Mouse (Mus musculus) adrenal gland, adult (tissue): ENCODE measurements at regions not wholly inside any gene's neighbourhood (a gene's known extent, or its start where the extent isn't known, plus 50 kb on each side); places are given as distances from the start of the nearest gene placed in this dataset.

ENCODE experiments used
- DNase-seq, 2 experiments: peaks; one replicate each; pipeline ENCODE4 v3.0.0; 2022 to 2023; ENCODE audit warnings: low spot score in 1 of 2; ENCODE audit not compliant: inconsistent age in 2 of 2

GRCm38 (mm10) chr16:74984207-74984606 lies 572.6 kb upstream of the Robo2 start:
- no peak for DNase-seq

DNA sequence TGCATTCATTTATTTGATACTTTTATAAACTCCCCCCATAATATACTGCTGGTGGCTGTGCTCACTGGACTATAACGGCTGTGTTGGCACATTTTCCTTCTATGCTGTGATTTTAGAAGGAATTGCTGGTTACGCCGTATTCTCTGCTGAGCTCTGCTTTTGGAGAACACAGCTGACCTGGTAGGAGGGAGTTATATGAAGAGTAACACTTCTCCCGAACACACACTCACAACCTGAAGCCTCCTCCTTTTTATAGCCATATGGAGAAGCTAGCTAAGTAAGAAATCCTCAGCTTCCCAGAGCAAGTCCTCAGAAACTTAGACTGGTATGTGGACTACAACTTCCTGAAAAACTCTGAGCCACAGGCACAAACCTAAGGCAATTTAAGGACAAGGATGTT lies 554.5 kb upstream of the Robo2 start:
- no peak for DNase-seq

DNA sequence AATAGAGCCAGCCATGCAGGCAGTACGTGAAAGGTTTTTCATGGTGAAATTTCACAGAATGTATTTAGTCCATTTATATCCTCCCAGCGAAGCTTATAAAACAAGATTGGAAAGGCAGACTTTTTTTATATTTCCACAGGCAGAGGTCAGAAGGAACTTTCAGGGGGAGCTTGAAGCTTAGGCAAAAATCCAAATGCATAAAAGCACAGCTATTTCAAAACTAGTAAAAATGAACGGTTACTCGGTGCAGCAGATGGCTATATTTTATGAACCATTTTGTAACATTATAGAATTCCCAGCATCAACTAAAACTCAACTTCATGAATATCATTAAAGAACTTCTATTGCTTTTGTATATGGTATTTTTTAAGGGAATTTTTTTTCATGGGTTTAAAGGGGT lies 518.1 kb upstream of the Robo2 start:
- DNase-seq, result no peak

DNA sequence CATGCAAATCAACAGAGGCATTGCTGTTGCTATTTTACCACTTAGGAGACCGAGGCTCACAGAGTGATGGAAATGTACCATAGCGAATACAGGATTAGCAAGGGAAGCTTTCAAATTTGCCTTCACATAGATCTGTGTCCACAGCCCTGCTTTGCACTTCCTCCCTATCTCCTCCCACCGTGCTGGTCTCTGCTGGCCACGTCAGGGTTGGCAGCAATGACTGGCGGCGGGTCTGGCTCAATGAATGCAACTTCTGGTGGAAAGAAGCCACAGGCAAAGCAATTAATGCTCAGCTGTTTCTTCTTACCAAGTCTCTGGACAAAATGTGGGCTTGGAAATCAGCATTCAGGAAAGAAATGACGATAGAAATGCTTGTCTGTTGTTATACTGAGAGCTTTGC lies 489.2 kb upstream of the Robo2 start:
- no peak for DNase-seq

GRCm38 (mm10) chr16:74887724-74888123 lies 476.1 kb upstream of the Robo2 start:
- DNase-seq, result no peak

DNA sequence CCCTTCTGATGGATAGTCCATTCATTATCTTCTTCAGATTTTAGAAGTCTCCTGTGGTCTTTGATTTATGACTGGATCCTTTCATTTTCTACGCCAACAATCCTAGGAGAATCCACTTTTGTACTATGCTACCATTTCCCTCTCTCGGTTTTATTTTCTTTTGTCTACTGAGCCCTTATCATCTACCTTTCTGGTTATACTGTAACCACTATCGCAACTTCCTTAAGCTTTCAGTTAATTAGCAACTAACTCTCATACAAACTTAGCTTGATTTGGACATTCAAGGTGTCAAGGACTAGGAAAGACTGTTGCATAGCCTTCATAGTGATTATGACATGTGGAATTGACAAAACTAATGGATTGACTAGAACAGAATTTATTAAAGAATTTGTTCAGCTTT lies 467.0 kb upstream of the Robo2 start:
- DNase-seq, result no peak

DNA sequence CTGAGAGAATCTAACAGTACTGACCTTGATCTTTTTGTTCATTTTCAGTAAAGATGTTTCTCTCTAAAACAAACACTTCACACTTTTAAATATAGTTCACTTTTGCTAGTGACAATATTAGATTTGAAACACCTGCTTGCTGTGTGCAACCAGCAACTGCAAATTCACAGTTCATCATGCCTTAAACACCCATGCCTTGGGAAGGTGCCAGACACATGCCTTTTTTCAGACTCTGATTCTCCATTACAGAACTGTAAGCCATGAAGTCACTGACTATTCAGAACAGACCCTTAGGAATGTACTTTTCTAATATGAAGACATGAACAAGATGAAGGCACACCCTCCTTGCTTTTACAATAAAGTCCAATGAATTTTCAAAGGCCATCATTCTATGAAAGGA lies 462.1 kb upstream of the Robo2 start:
- no peak for DNase-seq

GRCm38 (mm10) chr16:74857752-74858151 lies 446.1 kb upstream of the Robo2 start:
- no peak for DNase-seq

- DNase-seq, result peak in 1 of 2 experiments; percentile 25
Observed at GRCm38 (mm10) chr16:74840006-74840405, 428.4 kb upstream of the Robo2 start.

DNA sequence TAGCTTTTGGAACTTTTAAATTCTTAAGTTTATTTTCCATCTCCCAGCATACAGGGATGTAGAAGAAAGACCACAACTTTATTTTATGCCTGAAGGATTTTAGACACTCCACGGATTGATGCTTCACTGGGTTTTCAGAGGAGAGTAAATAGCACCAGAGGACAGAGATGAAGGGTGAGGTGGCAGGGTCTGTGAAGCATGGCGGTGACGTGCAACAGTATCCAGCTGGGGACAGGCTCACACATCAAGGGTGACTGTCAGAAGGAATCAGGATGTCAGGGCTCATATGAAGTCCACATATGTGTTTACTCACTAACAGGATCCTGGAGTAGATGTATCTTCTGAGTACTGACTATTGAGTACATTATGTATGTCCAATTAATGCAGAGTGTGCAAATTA lies 402.8 kb upstream of the Robo2 start:
- no peak for DNase-seq

GRCm38 (mm10) chr16:74809154-74809825 lies 397.7 kb upstream of the Robo2 start:
- no peak for DNase-seq

DNA sequence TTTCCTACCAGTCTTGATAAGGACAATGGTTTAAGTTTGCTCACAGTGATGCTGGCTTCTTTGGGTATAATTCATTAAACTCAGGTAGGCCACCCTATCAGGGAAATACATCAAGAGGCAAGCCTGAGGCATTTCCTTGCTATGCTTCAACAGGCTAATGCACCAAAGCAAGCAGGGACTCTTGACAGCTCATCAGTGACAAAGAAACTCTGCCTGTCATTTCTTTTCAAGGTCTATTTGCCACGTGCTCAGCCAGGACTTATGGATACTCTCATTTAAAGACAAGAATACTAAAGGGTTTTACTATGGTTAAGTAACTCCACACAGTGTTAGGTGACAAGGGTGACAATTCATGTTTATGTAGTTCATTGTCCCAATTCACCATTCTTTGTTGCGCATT lies 395.1 kb upstream of the Robo2 start:
- DNase-seq, result no peak

DNA sequence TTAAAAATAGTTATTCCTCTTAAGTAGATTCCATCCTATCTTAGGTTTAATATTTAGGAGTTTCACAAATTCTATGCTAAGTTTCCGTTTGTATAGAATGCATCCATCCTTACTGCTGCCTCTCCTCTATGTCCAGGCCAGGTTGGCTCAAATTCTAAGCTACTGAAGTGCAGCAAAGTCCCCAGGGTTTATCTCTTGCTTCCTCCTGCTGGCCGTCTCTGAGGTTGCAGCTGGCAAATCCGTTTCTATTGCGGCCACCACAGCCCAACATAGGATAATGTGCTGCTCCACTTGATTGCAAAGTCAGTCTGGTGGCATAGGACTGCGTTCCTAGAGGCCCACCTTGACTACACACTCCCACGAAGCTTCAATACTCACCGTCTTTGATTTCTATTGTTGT lies 389.7 kb upstream of the Robo2 start:
- peak; percentile 5 to 61 for DNase-seq

DNA sequence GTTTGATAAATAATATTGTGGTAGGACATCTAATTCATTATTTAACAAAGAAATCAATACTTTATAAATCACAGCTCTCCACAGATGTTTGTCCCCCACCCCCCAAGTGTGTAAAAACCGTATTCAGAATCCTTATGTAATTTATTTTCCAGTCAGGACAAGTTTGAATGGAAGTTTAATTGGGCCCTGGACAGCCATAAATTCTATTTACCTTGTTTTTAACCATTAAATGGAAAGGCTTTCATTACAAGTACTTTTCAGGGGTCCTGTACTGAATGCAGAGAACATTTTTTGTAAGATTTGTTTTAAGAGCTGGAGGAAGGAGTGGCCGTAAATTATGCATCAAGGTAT lies 384.7 kb upstream of the Robo2 start:
- DNase-seq, result no peak

DNA sequence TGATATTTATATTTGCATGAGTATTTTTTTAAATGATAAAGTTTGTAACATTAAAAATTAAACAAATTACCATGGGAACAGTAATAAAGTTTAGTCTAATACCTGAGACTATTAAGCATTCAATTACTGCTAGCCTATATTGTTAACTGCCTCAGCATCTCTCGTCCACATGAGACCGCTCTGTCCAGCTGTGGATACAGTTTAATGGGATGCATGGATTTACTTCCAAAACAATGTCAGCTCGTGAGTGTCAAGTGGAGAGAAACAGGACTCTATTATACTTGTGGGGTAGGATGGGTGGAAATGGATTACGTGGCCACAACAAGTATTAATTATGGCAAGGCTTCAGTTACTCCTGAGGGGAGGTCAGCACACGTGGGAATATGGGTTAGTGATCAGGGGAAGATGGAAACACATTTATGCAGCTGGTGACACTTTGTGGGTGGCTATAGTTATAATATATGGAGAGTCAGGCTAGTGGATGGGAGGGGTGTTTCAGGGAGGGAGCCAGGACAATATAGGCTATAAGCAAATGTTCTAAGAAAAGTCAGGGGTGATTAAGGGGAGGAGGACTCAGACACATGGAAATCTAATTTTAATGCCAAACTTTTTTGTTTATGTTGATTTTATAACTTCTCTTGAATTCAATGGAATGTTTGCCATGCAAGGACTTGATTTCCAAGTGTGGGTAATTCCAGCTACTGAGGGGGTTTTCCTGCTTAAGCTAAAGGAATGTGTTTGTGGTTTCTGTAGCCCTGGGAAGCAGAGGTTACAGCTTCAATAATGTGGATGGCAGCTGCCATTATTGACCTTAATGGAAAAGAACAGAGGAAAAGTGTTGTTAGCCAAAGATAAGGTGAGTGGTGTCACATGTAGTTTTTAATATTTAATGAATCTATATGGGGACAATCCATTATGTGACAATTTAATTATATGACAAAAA lies 384.0 kb upstream of the Robo2 start:
- DNase-seq, result no peak

DNA sequence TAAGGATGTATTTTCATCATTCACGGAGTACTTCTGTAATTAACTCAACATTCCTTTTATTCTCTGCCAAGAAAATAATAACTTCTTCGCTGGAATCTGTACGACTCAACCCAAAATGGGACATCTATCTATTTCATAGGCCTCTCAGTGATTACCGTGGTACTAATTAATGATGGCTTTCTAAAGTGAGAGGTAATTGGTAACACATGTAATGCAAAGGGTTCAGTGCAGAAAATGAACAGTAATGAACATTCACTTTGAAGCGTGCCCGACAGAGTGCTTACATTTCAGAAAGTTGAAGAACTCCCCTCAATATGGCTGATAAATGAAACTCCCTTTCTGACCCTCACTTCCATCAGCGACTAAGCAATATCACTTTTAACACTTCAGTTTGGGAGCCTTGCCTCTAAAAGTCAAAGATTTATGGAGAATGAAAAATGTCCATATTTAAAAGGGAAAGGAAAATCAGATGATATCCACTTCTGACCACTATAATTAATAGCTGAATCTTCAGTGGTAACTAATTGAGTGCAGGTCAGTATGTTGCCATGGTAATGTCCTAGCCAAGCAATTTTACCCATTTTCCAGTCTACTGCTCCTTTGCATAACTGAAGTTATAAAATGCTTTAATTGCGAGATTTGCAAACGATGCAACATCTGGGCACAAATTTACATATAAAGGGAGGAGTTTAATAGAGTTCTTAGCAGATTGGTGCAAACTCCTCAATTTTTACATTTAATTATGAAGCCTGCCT lies 373.9 kb upstream of the Robo2 start:
- no peak for DNase-seq

DNA sequence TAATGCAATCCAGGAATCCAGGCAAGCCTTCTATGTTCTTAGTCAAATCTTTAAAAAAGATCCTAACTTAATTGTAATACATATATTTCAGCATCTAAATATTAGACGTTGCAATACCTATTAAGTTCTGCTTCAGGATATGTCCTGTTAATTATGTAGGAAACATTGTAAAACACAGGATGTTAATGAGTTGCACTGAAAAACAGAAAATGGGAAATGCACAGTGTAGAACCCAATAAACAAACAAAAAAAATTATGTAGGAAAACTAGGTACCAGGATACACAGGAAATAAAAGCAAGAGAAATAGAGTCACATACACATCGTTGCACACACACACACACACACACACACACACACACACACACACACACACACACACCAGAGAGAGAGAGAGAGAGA lies 368.8 kb upstream of the Robo2 start:
- no peak for DNase-seq

DNA sequence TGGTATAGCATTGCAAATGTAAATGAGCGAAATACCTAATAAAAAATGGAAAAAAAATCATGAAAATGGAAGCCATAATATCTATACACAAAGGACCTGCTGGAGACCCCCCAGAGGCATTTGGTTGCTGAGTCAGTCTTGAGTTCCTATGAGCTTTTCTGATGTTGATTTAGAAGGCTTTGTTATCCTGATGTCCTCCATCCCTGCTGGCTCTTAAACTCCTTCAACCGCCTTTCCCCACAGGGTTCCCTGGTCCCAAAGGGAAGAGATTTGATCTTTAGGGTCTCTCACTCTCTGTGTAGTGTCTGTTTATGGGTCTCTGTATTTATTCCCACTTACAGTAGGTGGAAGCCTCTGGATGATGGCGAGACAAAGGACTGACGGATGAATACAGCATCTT lies 356.6 kb upstream of the Robo2 start:
- DNase-seq, result no peak

DNA sequence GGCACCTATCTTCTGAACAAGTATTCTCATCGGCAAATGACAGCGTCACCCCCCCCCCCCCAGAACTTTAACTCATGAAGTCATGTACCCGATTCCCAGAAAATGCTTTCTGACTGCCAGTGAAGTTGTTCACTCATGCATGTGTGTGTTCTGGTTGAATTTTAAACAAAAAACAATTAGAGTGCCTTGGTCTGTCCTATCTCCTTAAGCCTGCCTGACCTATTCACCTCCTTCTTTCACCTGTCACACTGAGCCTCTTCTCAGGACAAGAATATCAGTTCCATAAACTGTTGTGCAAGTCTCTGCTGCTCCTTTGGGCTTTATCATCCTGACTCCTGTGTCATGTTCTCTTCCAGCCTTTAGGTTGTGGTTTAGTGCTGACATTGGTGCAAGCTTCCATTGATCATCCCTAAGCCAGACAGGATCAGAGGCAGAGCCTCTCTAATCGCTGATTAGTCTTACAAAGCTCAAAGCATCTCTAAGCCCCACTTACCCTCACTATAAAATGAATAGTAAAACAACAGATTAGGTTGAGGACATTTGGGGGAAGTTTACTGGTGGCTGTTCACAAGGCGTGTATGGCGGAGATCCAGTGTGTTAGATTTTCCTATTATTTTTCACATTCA lies 345.2 kb upstream of the Robo2 start:
- DNase-seq, result no peak

DNA sequence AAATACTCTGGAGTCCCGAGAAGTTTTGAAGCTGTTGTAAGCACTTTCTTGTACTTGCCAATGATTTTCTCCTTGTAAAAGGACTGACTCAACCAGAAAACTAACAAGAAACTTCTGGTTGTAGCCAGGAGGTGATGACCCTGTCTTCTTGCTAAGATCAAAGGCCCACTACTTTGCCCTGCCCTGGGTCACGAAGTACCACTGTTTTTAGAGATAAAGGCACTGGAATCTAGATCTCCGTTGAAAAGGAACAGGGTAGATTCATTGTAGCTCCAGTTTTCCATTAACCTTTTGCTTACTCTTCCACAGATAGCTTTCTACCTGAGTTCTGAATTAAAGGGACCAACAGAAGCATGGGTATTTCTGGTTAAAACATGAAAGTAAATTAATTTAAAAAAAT lies 339.3 kb upstream of the Robo2 start:
- no peak for DNase-seq

GRCm38 (mm10) chr16:74749006-74749405 lies 337.4 kb upstream of the Robo2 start:
- DNase-seq, result no peak
